Mouse (Mus musculus) heart, embryonic 13.5 days (tissue): ENCODE results near the gene Catsper3. TPM values are rescaled to one million over a fixed set of nuclear protein-coding genes. Genes with fewer than 3 reads are reported as not detected.

Experiments
- ATAC-seq: fragments of 200-750 bp; cut with Nextera tagmentation; 2 replicates; pipeline ENCODE4 v1.8.0; 2017; ENCODE audit warnings: moderate TSS enrichment; ENCODE audit not compliant: insufficient number of reproducible peaks, low FRiP score, low TSS enrichment; ENCODE audit errors: extremely low read depth
- H3K27ac ChIP-seq: fragments of 300-500 bp; sonication (generic); replicated peaks from 2 replicates; pipeline ENCODE4 v1.5.1; 2015; ENCODE audit warnings: moderate library complexity, mild to moderate bottlenecking, inconsistent platforms
- H3K27me3 ChIP-seq: fragments of 300-500 bp; sonication (generic); replicated peaks from 2 replicates; pipeline ENCODE4 v1.6.1; 2015; ENCODE audit warnings: mild to moderate bottlenecking, inconsistent platforms
- H3K36me3 ChIP-seq: fragments of 300-500 bp; sonication (generic); 2 replicates; pipeline ENCODE4 v1.6.1; 2015; ENCODE audit warnings: mild to moderate bottlenecking, inconsistent platforms
- H3K4me1 ChIP-seq: fragments of 300-500 bp; sonication (generic); 2 replicates; pipeline ENCODE4 v1.6.1; 2015; ENCODE audit warnings: inconsistent platforms
- H3K4me2 ChIP-seq: fragments of 300-500 bp; sonication (generic); 2 replicates; pipeline ENCODE4 v1.6.1; 2015; ENCODE audit warnings: inconsistent platforms, mild to moderate bottlenecking, moderate library complexity
- H3K4me3 ChIP-seq: fragments of 300-500 bp; sonication (generic); 2 replicates; pipeline ENCODE4 v1.5.1; 2015; ENCODE audit warnings: moderate library complexity, mild to moderate bottlenecking, inconsistent platforms
- H3K9ac ChIP-seq: fragments of 300-500 bp; sonication (generic); 2 replicates; pipeline ENCODE4 v1.6.1; 2015; ENCODE audit warnings: inconsistent platforms, mild to moderate bottlenecking, moderate library complexity
- H3K9me3 ChIP-seq: fragments of 300-500 bp; sonication (generic); 2 replicates; pipeline ENCODE4 v1.6.1; 2016; ENCODE audit warnings: inconsistent platforms
- WGBS: fragments of 180-500 bp; shearing (Covaris S2); methylation state at CpG from one replicate; pipeline ENCODE4 v1.1.7; 2015; ENCODE audit warnings: mixed read lengths; 5-methylcytosine and 5-hydroxymethylcytosine counted together
- polyA plus RNA-seq: library from polyadenylated mRNA; unstranded; fragments of >200 nt; fragmentation: Nextera tagmentation; extraction: Ambion mirVana; gene quantifications from 2 replicates; pipeline ENCODE4 v1.2.1, GENCODE M21; 2015

Catsper3 gene
- polyA plus RNA-seq, 1 experiment from 2014 or later = 0.15 TPM

DNA sequence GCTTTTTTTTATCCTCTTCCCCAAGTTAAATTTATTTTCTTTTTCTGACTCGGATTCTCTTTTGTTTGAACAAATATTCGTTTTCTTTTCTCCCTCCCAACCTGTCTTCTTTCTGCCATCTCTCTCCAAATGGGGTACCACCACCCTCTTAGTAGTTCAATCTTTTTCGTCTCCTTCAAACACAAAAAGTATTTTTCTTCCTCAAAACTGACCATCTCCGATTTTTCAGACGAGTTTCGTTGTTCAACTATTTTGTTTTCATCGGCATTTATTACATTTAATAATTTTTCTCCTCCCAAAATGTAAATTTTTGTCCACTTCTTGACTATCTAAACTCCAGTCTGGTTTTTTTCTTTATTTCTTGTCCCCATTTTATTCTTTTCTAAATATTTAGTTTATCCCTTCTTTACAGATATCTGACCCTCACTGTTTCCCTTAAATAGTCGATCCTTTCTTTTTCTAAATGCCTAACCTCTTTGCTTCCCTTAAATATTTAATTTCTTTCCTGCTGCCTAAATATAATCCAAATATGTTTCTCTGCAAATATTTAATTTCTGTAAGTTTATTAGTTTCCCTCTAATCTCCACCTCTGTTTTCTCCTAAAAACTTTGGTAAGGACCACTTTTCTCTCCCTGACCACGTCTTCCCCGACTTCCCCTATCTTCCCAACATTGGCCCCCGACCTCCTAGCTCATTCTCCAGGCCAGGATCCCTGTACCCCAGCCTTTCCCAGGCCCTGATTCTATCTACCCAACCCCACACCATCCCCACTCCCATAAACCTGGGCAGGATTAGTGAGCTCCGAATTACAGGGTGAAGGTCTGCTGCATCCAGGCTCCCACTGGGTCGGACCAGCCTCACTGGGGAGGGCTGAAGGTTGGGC is 42.7 kb downstream of the Catsper3 start:
- no peak overlapping the region for H3K27ac ChIP-seq
- no peaks in the 10 kb centered on the region for H3K36me3 ChIP-seq
- H3K4me3 ChIP-seq = no peak overlapping the region; the same call in 1 of the 2 replicates
- no peaks in the 10 kb centered on the region for H3K9me3 ChIP-seq
- WGBS = 6% methylated on average over 13 of the region's 13 CpGs
- H3K27me3 ChIP-seq = peaks cover 95% of the 10 kb centered on the region
- no peak for ATAC-seq
- H3K9ac ChIP-seq = no peak overlapping the region
- no peak overlapping the region for H3K4me2 ChIP-seq
- peaks cover 40% of the 10 kb centered on the region for H3K4me1 ChIP-seq

DNA sequence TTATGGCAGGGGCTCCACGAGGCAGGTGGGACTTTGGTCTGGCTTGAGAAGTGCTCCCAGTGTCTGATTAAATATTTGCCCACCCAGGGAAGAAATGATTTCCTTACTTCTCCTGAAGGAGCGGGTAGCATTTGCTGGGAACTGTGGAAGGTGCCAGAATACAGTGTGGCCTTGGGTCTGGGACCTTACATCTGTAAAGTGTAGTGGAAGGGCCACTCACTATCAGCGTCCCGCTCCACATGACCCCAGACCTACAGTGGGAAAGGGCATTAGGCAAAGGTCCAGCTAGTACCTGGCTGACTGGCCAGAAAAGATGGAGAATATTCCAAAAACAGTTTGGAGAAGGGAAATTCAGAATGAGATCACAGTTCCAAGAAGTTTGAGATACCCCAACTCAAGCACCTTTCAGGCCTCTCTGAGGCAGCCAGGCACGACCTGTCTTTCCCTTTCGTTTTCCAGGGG is 43.3 kb downstream of the Catsper3 start:
- Histone ChIP-seq H3K4me1 (peaks cover 40% of the 10 kb centered on the region), H3K4me2 (peak overlapping the region; percentile 49), H3K9me3 (no peaks in the 10 kb centered on the region), H3K9ac (no peak overlapping the region), H3K36me3 (no peaks in the 10 kb centered on the region), H3K27me3 (peaks cover 95% of the 10 kb centered on the region), H3K27ac (no peak overlapping the region), H3K4me3 (peak overlapping the region; percentile 27)
- ATAC-seq = no peak
- 5% methylated on average over 6 of the region's 6 CpGs for WGBS

DNA sequence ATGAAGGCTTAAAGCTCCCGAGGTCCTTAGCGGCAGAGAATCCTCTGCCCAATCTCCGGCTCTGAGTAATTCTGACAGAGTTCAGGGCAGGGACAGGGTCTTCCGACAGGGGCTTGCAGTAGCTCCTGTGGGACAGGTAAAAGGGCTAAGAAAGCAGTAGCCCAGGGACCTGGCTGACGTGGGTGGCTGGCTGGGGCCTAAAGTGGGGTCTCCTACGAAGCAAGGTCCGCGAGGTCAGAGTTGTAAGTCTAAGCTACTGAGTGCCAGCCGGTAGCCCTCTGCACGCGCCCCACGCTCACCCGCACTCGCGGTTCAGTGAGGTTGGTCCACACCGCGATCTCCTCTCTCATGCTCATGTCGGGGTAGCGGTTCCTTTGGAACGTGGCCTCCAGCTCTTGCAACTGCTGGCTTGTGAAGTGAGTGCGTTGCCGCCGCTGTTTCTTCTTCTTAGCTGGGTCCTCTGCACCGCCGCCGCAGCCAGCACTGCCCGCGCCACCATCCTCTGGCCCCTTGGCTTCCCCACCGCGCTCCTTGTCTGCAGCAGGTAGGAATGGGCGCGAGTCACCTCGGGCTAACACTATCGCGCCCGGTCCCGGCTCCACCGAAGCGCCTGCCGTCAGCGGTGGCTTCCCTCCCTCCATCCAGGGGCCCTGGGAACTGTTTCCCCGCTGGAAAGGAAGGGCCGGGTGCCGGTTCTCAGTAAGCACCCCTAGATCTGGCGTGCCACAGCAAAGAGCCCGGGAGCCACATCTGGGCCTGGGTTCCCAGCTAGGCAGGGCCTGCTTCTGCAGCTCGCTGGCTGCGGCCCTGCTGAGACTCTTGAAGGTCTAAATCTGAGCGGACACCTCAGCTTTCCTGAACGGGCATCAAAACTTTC is 44.0 kb downstream of the Catsper3 start:
- no peak for ATAC-seq
- Histone ChIP-seq H3K9ac (no peak overlapping the region), H3K27me3 (peaks cover 95% of the 10 kb centered on the region), H3K4me2 (peak overlapping the region; percentile 49), H3K36me3 (no peaks in the 10 kb centered on the region), H3K9me3 (no peaks in the 10 kb centered on the region), H3K27ac (no peak overlapping the region), H3K4me1 (peaks cover 40% of the 10 kb centered on the region), H3K4me3 (peak overlapping the region; percentile 27)
- WGBS = 1% methylated on average over 50 of the region's 50 CpGs

DNA sequence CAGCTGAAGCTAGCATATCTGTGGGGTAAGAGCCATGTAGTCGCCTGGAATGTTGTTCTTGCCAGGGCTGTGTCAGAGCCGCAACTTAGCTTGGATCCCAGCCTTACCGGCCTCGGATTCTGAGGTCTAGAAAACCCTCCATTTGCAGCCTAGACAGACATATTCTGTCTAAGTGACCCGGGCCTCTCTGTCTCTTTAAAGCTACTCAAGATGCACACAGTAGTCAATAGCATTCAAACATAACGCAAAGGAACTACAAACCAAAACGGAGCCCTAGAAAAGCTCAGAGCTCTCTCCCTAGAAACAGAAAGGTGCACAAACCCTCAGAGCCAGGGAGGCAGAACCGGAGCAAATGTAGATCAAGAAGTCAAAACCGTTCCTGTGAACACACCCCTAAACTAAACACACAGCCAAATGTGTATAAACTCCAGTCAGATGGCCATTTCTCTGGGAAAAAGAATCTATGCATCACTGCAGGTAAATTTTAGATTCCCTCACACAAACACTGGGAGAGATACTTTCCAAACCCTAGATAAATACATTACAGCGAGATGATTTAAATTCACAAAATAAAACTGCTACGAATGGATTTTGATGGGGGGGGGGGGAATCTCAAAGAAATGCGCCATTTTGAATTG is 44.8 kb downstream of the Catsper3 start:
- H3K36me3 ChIP-seq = no peaks in the 10 kb centered on the region
- peak overlapping the region; percentile 27; the same call in 1 of the 2 replicates for H3K4me3 ChIP-seq
- H3K9me3 ChIP-seq = no peaks in the 10 kb centered on the region
- ATAC-seq = no peak
- H3K9ac ChIP-seq = no peak overlapping the region
- H3K4me1 ChIP-seq = peaks cover 40% of the 10 kb centered on the region
- peaks cover 95% of the 10 kb centered on the region for H3K27me3 ChIP-seq
- H3K27ac ChIP-seq = no peak overlapping the region
- 7% methylated on average over 12 of the region's 12 CpGs for WGBS
- H3K4me2 ChIP-seq = no peak overlapping the region

DNA sequence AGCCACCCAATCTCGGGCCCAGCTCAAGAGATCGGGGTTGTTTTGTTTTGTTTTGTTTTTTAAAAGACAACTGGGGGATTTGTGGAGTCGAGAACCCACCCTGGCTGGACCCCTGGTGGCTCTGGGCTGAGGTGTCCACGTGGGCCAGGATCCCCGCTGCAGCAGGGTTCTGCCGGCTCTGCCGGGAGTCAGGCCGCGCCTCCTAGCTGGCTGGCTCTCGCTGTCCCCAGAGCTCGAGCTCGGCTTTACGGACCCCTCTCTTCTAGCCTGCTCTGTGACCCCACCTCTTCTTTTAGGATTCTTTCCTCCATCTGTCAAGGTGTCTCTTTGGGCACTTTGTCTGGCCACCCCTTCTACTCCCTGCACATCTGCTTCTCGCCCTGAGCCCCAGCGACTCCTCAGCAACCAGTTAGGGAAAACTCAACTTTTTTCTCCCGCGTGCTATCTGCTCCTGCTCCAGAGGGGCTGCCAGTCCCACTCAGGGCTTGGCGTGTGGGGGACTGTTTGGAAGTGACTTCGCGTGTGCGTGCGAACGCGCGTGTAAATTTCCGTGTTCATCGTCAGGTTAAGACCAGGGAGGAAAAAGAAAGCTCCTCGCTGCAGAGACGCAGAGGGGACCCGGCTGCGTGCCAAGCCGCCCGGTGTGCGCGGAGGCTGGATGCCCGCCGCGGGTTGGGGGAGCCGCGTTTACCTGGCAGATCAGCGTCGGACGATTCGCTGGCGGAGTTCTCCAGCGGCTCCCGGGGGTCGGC is 45.9 kb downstream of the Catsper3 start:
- Histone ChIP-seq H3K9ac (peak overlapping the region; percentile 61), H3K4me3 (peak overlapping the region; percentile 49), H3K4me2 (peak overlapping the region; percentile 71), H3K27me3 (peaks cover 95% of the 10 kb centered on the region), H3K36me3 (no peaks in the 10 kb centered on the region), H3K27ac (no peak overlapping the region), H3K4me1 (peaks cover 36% of the 10 kb centered on the region), H3K9me3 (no peaks in the 10 kb centered on the region)
- ATAC-seq = no peak
- under 1% methylated on average over 48 of the region's 48 CpGs for WGBS

DNA sequence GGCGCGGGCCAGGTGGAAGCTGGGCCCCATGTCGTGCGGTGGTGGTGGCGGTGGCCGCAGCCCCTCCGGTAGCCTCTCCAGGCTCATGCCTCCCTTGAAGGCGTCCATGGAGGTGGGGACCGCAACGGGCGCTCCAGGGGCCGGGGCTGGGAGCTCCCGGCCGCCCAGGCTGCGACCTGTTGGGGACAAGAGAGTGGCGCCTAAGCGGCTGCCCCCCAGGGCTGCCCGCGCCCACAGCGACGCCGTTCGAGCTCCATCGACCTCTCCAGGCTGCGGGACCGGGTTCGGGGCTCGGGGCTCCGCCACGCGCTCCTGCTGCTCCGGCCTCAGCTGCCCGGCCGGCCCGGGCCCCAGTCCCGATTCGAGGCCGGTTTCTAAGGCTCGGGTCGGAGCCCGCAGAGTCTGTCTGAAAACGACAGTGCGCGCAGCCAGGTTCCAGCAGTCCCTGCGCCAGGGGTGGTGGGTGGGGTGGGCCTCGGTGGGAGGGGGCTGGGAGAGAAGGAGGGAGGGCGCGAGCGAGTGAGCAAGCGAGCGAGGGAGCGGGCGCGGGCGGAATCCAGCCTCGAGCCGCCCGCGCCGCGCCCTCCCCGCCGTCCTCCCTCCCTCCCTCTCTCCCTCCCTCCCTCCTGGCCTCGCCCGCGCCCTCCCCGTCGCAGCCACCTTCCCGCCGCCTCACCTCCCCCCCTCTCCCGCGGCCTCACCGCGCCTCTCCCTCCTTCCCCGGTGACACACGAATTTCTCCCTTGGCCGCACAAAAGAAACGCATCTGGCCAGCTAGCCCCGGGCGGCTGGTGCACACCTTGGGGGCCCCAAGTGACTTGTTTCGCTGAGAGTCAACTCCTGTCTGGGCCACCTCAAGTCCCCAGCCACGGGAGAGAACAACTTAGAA is 46.7 kb downstream of the Catsper3 start:
- ATAC-seq = no peak; the same call in 1 of the 2 replicates
- Histone ChIP-seq H3K4me2 (peak overlapping the region; percentile 71), H3K36me3 (no peaks in the 10 kb centered on the region), H3K9ac (peak overlapping the region; percentile 61), H3K9me3 (no peaks in the 10 kb centered on the region), H3K27ac (no peak overlapping the region), H3K27me3 (peaks cover 95% of the 10 kb centered on the region), H3K4me1 (peaks cover 35% of the 10 kb centered on the region), H3K4me3 (peak overlapping the region; percentile 49)
- WGBS = 1% methylated on average over 41 of the region's 82 CpGs

DNA sequence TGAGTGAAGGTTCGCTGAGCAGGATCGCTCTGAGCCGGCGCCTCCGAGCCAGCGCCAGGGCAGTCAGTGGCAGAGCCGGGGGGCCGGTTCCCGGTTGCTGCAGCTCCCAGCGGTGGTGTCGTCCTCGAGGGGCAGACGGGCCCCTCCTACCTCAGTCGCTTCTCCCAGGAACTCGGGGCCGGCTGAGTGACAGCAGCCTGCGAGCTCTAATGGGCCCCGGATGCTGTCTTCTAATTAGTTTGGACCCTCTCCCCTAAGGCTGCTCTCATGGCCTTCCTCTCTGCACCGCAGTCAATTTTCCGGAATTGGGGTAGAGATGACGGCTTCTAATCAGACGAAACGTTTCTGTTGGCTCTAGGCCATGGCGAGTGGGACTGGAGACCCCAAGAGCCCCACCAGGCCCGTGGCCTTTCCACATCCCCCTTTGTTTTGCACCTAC is 47.4 kb downstream of the Catsper3 start:
- ATAC-seq = no peak
- H3K27ac ChIP-seq = no peak overlapping the region
- no peaks in the 10 kb centered on the region for H3K9me3 ChIP-seq
- WGBS = 1% methylated on average over 25 of the region's 25 CpGs
- peaks cover 35% of the 10 kb centered on the region for H3K4me1 ChIP-seq
- peak overlapping the region; percentile 71 for H3K4me2 ChIP-seq
- H3K27me3 ChIP-seq = peaks cover 95% of the 10 kb centered on the region
- H3K4me3 ChIP-seq = peak overlapping the region; percentile 49
- H3K36me3 ChIP-seq = no peaks in the 10 kb centered on the region
- no peak overlapping the region for H3K9ac ChIP-seq

DNA sequence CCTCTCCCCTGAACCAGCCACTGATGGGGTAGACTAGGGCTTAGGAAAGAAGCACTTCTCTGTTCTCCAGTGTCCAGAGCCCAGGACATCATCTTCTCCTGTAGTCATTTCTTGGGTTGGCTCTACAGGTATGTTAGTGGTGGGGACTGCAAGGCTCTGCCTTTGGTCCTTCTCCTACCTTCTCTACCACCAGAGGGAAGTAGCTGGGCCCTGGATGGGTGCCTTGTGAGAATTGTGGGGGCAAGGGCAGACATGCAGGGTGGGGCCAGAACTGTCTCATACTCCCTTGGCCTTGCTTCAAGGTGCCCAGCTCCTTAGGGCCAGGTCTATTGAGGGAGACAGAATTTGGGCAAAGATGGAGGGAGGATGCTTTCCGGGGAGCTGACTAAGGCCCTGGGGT is 48.2 kb downstream of the Catsper3 start:
- no peak overlapping the region for H3K4me2 ChIP-seq
- no peaks in the 10 kb centered on the region for H3K9me3 ChIP-seq
- H3K4me3 ChIP-seq = no peak overlapping the region
- no peak for ATAC-seq
- WGBS = 32% methylated on average over 1 of the region's 1 CpGs
- H3K4me1 ChIP-seq = peaks cover 35% of the 10 kb centered on the region
- no peak overlapping the region for H3K27ac ChIP-seq
- H3K36me3 ChIP-seq = no peaks in the 10 kb centered on the region
- peaks cover 99% of the 10 kb centered on the region for H3K27me3 ChIP-seq
- H3K9ac ChIP-seq = no peak overlapping the region

DNA sequence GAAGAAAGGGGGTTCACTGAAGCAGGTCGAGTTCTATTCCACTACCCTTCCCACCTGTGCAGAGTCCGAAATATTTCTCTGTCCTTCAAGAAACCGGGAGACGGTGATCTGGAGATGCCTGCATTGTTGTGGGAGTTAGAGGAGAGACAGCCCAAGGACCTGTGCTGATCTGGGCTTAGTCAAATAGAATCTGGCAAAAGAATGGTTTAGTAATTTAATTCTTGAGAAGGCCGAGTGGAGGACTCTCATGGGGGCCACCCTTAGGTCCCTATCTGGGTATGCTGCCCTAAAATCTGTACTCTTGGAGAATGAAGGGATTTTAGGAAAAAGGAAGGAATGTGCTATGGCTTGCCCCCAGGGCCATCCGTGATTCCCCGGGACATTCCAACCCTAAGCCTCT is 49.6 kb downstream of the Catsper3 start:
- Histone ChIP-seq H3K36me3 (no peaks in the 10 kb centered on the region), H3K4me3 (no peak overlapping the region), H3K27ac (no peak overlapping the region), H3K9me3 (no peaks in the 10 kb centered on the region), H3K4me2 (no peak overlapping the region), H3K9ac (no peak overlapping the region), H3K4me1 (peaks cover 27% of the 10 kb centered on the region), H3K27me3 (peaks cover 99% of the 10 kb centered on the region)
- 5% methylated on average over 7 of the region's 7 CpGs for WGBS
- no peak for ATAC-seq

DNA sequence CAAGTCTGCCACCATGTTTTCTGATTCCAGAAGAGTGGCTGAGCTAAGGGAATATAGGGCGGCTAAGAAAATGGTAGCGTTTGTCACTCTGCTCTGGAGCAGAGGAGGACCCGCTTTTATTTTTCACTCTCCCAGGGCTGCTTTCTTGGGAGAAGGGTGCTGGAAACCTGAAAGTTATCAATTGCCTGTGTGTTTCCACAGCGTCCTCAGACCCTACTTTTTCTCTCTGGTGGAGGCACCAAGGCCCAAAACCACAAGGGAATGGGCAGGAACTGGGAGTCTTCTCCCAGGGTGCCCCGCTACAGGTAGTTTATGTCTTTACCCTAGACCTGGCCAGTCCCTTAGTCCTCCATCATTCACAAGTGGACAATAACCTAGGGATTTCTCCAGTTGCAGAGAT is 50.3 kb downstream of the Catsper3 start:
- ATAC-seq = no peak
- H3K36me3 ChIP-seq = no peaks in the 10 kb centered on the region
- no peaks in the 10 kb centered on the region for H3K9me3 ChIP-seq
- peaks cover 27% of the 10 kb centered on the region for H3K4me1 ChIP-seq
- H3K27me3 ChIP-seq = peaks cover 100% of the 10 kb centered on the region
- H3K4me2 ChIP-seq = no peak overlapping the region
- H3K9ac ChIP-seq = no peak overlapping the region
- no peak overlapping the region for H3K27ac ChIP-seq
- 11% methylated on average over 5 of the region's 5 CpGs for WGBS
- H3K4me3 ChIP-seq = no peak overlapping the region
